Mouse (Mus musculus) frontal cortex, postnatal 36 days (tissue): ENCODE data around the gene Ssh1.

Source experiments
- DNase-seq, 2 experiments: peaks; one replicate each; pipeline ENCODE4 v3.0.0; 2022; ENCODE audit warnings: low spot score in 2 of 2

Ssh1 gene

DNA sequence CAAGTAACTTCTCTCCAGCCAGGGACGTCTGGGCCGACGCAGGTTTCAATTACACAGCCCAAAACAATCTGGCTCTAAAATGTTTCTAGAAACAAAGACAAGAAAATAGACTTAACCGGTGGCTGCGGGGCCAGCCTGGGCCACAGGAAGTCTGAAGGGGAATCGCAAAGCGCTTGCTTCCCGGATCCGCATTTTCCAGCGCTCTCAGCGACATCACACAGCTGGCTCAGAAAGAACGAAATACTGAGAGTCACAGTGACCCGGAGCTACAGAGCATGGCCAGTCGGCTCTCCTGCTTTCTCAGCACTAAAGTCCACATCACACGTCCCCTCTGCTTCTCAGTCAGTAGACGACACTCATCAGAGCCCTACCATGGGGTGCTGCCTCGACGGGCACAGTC, 102.8 kb downstream of the Ssh1 start:
- no peak for DNase-seq

DNA sequence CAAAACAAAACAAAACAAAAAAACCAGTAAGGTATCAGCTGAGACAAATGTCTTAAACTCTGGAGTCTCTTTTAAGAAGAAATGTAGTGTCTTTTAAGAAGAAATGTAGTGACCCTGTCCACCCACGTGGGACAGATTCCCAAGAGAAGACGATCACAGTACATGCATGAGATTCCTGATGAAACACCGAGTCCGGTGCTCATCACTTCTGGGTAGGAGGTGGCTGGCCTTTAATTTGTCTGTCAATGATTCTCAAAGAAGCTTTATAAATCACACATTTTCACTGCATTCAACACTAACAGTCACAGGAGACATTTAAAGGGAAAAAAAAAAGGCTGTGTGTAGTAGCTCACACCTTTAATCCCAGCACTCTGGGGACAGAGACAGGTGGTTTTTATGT, 103.8 kb downstream of the Ssh1 start:
- DNase-seq: no peak

DNA sequence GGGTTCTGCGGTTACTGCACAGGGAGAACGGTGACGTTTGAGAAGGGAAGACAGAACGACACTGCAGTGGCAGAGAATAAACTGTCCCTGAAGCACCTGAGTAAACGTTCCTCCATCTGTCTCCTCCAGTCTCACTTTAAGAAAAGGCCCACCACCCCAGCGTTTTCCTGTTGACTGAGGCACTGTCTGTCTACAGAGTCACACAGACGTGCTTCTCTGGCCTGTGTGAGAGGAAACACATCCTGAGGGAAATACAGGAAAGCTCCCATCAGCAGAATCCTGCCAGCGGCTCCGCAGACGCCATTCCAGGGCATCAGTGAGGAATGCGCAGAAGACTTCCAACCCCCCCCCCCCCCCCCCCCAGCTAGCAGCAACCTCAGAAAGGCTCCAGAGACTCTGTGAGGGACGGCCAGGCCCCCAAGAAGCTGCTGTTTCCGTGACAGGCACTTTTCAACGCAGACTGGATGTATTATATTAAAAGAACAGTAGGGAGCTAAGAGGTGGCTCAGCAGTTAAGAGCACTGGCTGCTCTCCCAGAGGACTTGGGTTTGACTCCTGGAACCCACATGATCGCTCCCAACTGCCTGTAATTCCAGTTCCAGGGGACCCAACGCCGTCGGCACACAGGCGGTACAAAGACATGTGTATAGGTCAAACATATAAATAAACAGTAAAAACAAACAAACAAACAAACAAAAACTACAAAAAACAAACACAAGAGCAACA, 104.3 kb downstream of the Ssh1 start:
- DNase-seq: no peak

DNA sequence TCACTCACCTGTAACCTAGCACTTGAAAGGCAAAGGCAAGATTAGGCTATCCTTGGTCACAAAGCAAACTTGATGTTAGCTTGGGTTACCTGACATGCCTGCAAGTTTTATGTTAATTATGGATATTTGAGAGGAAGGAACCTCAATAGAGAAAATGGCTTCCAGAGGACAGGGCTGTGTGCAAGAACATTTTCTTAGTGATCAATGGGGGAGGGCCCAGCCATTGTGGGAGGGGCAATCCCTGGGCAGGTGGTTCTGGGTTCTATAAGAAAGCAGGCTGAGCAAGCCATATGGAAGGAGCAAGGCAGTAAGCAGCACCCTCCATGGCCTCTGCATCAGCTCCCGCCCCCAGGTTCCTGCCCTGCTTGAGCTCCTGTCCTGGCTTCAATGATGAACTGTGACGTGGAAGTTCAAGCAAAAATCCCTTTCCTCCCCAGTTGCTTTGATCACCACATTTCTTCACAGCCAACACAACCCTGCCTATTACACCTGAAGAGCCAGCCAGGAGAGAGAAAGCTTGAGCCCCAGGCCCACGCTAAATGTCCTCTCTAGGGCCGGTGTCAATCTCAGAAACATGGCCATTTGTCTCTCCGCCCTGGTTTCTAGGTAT, 105.4 kb downstream of the Ssh1 start:
- no peak for DNase-seq

DNA sequence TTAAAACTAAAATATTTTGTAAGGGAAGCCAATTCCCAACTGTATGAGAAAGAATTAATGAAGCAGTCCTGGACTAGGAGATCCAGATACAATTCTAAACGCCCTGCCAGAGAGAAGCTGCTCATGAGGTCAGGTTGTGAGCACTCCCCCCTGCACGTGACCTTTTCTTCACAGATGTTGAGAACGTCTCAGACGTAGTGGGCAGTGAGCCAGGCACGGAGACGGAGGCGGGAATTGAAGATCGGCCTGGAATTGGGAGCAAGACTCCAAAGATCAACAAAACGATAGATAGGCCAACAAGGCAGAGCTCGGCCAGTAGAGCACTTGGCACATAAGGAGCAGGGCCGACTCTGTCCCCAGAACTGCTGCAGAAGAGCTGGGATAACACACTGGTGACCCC, 106.6 kb downstream of the Ssh1 start:
- DNase-seq: no peak
